ENCODE assay signal across 8 mouse cellular contexts in the genomic region with DNA sequence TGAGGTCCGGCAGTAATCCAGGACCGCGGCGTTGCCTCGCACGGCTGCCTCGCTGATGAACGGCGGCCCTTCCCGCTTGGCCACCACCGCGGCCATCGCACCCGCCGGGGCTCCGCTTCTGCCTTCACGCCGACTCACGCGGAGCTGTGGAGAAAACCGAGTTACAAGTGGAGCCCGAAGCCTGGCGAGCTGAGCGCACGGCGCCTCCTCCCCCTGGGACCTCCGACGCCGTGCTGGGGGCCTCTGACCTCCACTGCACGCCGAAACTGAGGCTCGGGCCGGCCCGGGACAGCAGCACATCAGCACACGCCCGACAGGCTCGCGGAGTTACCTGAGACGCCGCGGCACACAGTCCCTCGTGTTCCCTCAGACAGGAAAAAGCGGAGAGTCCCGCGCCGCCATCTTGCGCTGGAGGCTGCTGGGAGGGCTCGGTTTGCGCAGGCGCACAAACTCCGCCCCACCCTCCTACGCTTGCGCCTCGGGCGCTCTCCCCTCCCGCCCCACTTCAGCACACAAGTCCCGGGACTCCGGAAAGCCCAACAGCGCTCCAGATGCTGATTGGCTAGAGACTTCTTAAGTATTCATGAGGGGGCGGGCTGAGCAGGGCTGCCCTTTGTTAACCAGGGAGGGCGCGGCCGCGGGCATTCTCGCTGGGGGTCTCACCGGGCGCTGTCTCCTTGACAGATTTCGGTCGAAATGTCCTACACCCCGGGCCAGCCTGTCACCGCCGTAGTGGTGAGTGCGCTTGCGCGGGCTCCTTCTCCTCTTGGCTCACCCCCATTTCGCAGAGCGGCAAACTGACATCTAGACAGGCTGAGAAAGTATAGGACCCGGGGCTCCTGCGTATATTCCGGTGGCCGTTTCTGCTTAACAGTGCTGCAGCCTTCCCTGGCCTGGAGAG. TPM values are rescaled to one million over a fixed set of nuclear protein-coding genes. Genes with fewer than 3 reads are reported as not detected.
A peak's percentile ranks its signal among the peaks of the same experiment; 100 is the strongest.
DNase-seq lines count a peak whose midpoint lies in the region; ATAC-seq and TF ChIP-seq lines count a peak whose summit lies in the region.

A gene (minus strand): TSS at position 430 of the 901 bp plus-strand sequence.
A gene (plus strand): TSS at position 476 of the 901 bp plus-strand sequence.

- peak within 1 kb of the TSS; percentile 84 for H3K27ac ChIP-seq in forebrain, postnatal 0 days (ENCODE audit: low read depth, low read length)
- H3K27ac ChIP-seq in lung, embryonic 15.5 days, result peak within 1 kb of the TSS; percentile 99

- peak within 1 kb of the TSS; percentile 98 for H3K4me3 ChIP-seq in G1E (ENCODE audit: low read depth, low read length)
- H3K4me3 ChIP-seq in forebrain, postnatal 0 days (ENCODE audit: low read depth, low read length), result peak within 1 kb of the TSS; percentile 95
- H3K4me3 ChIP-seq in lung, embryonic 15.5 days, result peak within 1 kb of the TSS; percentile 93

- TF ChIP-seq CTCF in G1E (IDR thresholded peaks at IDR 0.05; ENCODE audit: low read depth, low read length), result no peak
- TF ChIP-seq CTCF in forebrain, postnatal 0 days (IDR thresholded peaks at IDR 0.05; ENCODE audit: low read depth), result no peak

- peak within 1 kb of the TSS; percentile 67 for H3K4me2 ChIP-seq in forebrain, postnatal 0 days (ENCODE audit: low read depth)
- peak within 1 kb of the TSS; percentile 79 for H3K4me2 ChIP-seq in lung, embryonic 15.5 days

- ATAC-seq in G1E (ENCODE audit: extremely low read depth, insufficient number of reproducible peaks, low FRiP score, poor library complexity, severe bottlenecking), result peak; percentile 98
- ATAC-seq in forebrain, postnatal 0 days, result peak; percentile 98
- ATAC-seq in lung, embryonic 15.5 days (ENCODE audit: borderline replicate concordance, extremely low read depth, low FRiP score, low TSS enrichment), result peak; percentile 98

- H3K9ac ChIP-seq in forebrain, postnatal 0 days, result peak within 1 kb of the TSS; percentile 71
- peak within 1 kb of the TSS; percentile 94 for H3K9ac ChIP-seq in lung, embryonic 15.5 days

- DNase-seq in G1E (ENCODE audit: low spot score), result peak; percentile 99
- DNase-seq in cerebellum, adult 18-20 months, result peak; percentile 96 to 97
- DNase-seq in forebrain, postnatal 0 days, result peak; percentile 98
- peak; percentile 98 for DNase-seq in heart, postnatal 4 days
- peak; percentile 92 to 95 for DNase-seq in layer of hippocampus, adult 8-10 months (ENCODE audit: low spot score in 2 of 2)
- peak; percentile 95 for DNase-seq in ovary, adult 18-20 months (ENCODE audit: low spot score)
- DNase-seq in thymus, postnatal 0 days (ENCODE audit: low spot score), result peak; percentile 98

- H3K4me1 ChIP-seq in G1E (ENCODE audit: insufficient read depth, low read depth, low read length), result peaks cover 48% of the 10 kb centered on the region
- H3K4me1 ChIP-seq in forebrain, postnatal 0 days (ENCODE audit: insufficient read depth), result peaks cover 20% of the 10 kb centered on the region
- H3K4me1 ChIP-seq in lung, embryonic 15.5 days, result peaks cover 43% of the 10 kb centered on the region

- H3K9me3 ChIP-seq in G1E (replicated peaks), result no peaks in the 10 kb centered on the region
- H3K9me3 ChIP-seq in forebrain, postnatal 0 days (ENCODE audit: low read length), result no peaks in the 10 kb centered on the region
- H3K9me3 ChIP-seq in lung, embryonic 15.5 days, result no peaks in the 10 kb centered on the region

- H3K27me3 ChIP-seq in G1E (ENCODE audit: insufficient read depth, low read length), result 0 out of 2 replicates have a peak, but pooled peaks cover 2% of the 10 kb centered on the region
- H3K27me3 ChIP-seq in forebrain, postnatal 0 days (ENCODE audit: insufficient read depth, low read length), result no peaks in the 10 kb centered on the region
- no peaks in the 10 kb centered on the region for H3K27me3 ChIP-seq in lung, embryonic 15.5 days

- H3K36me3 ChIP-seq in G1E (replicated peaks), result peaks cover 43% of the 10 kb centered on the region
- peaks cover 19% of the 10 kb centered on the region for H3K36me3 ChIP-seq in forebrain, postnatal 0 days (ENCODE audit: insufficient read depth)
- H3K36me3 ChIP-seq in lung, embryonic 15.5 days, result peaks cover 9% of the 10 kb centered on the region

- whole genome bisulfite sequencing in forebrain, postnatal 0 days, result 1% methylated on average over 73 of the region's 81 CpGs
- WGBS in lung, embryonic 15.5 days, result under 1% methylated on average over 81 of the region's 81 CpGs

RNA-seq across cellular contexts. Expression of the first gene that starts in this region (rescaled TPM):
- total RNA-seq in G1E (2014; fragmentation: Nextera tagmentation), result 54.7 and 66.2 TPM in 2 replicates
- 43.7 and 52.7 TPM in 2 replicates for total RNA-seq in G1E (2017)
- polyA plus RNA-seq in G1E (2012), result 178 and 243 TPM in 2 replicates
- 127 and 153 TPM in 2 replicates for total RNA-seq in forebrain, postnatal 0 days (2014; rRNA removed)
- 182 and 219 TPM in 2 replicates for polyA plus RNA-seq in forebrain, postnatal 0 days (2015; fragmentation: Nextera tagmentation; extraction: Ambion mirVana)
- total RNA-seq in heart, postnatal 4 days (2021), result 10 to 100 TPM; 66.3 to 67.9 TPM
- 10 to 100 TPM; 39.6 to 49.2 (median 44.0) TPM for total RNA-seq in layer of hippocampus, adult 8-10 months (2022)
- polyA plus RNA-seq in lung, embryonic 15.5 days (2015; fragmentation: Nextera tagmentation; extraction: Ambion mirVana), result 119 and 126 TPM in 2 replicates
- 156 and 166 TPM in 2 replicates for polyA plus RNA-seq in thymus, postnatal 0 days (2015; fragmentation: Nextera tagmentation; extraction: Ambion mirVana)

RNA-seq across cellular contexts. Expression of the second gene that starts in this region (rescaled TPM):
- total RNA-seq in G1E (2014; fragmentation: Nextera tagmentation) (7.4 and 9.2 TPM in 2 replicates), G1E (2017) (17.8 and 21.1 TPM in 2 replicates)
- 4.1 and 9.0 TPM in 2 replicates for polyA plus RNA-seq in G1E (2012)
- total RNA-seq in forebrain, postnatal 0 days (2014; rRNA removed), result 52.2 and 59.5 TPM in 2 replicates
- polyA plus RNA-seq in forebrain, postnatal 0 days (2015; fragmentation: Nextera tagmentation; extraction: Ambion mirVana), result 122 and 137 TPM in 2 replicates
- total RNA-seq in heart, postnatal 4 days (2021), result 100 to 1,000 TPM; 109 to 112 TPM
- 10 to 100 TPM in 2 of 4 experiments, 1 to 10 TPM in 2; 7.9 to 13.1 (median 10.5) TPM for total RNA-seq in layer of hippocampus, adult 8-10 months (2022)
- 270 and 276 TPM in 2 replicates for polyA plus RNA-seq in lung, embryonic 15.5 days (2015; fragmentation: Nextera tagmentation; extraction: Ambion mirVana)
- 116 and 119 TPM in 2 replicates for polyA plus RNA-seq in thymus, postnatal 0 days (2015; fragmentation: Nextera tagmentation; extraction: Ambion mirVana)

Comparison
In these comparisons a context has a peak if more than half of its experiments do, and no peak if none do; other contexts are left out.
1. Peak in every context shown above with its lines: DNase-seq, ATAC-seq, H3K4me3 ChIP-seq and H3K27ac ChIP-seq.
2. RNA of the second gene that starts in this region (polyA plus RNA-seq): 270 to 276 TPM in lung, embryonic 15.5 days, 122 to 137 TPM in forebrain, postnatal 0 days and 116 to 119 TPM in thymus, postnatal 0 days; 4.1 to 9.0 TPM in G1E; every median in the first group is over 10 times any median in the second.